Mouse (Mus musculus) small intestine, adult 2 months (tissue): ENCODE data around the gene Npy2r.

Source experiments
- CTCF ChIP-seq: fragments of 200-500 bp; IDR thresholded peaks from 2 replicates; pipeline ENCODE4 v1.5.1; 2012; ENCODE audit warnings: low read depth, mild to moderate bottlenecking, control low read depth, inconsistent platforms, low read length, moderate library complexity, mixed read lengths; ENCODE audit not compliant: insufficient replicate concordance, insufficient read length; ENCODE audit errors: extremely low read depth
- POLR2A ChIP-seq: fragments of 200-500 bp; IDR thresholded peaks from 2 replicates; pipeline ENCODE4 v1.6.1; 2012; ENCODE audit warnings: low read depth, mild to moderate bottlenecking, control low read depth, inconsistent platforms, low read length, moderate library complexity

- TF ChIP-seq POLR2A (no peak), CTCF (no peak)
Measured at GRCm38 (mm10) chr3:82557786-82558185, 9.9 kb upstream of the Npy2r start.
